ENCODE assay signal across 23 mouse cellular contexts in genomic region chr4:88210602-88211001, GRCm38 (mm10).
DNase-seq lines count a peak whose midpoint lies in the region; ATAC-seq and TF ChIP-seq lines count a peak whose summit lies in the region.
"Had no signal": no experiment of that assay in that cellular context is flagged by ENCODE, and none has a peak within 500 bp of the region (broad histone marks: within the 10 kb centered on the region; RNA-seq: fewer than 3 reads in every experiment).

No protein-coding gene starts in this region.

- H3K27me3 ChIP-seq in hindbrain, embryonic 13.5 days, result no peaks in the 10 kb centered on the region
- no peaks in the 10 kb centered on the region for H3K27me3 ChIP-seq in hindbrain, embryonic 16.5 days (replicated peaks; ENCODE audit: control insufficient read depth, insufficient read depth, low read length)
- H3K27me3 ChIP-seq in forebrain, embryonic 14.5 days (replicated peaks; ENCODE audit: control insufficient read depth, insufficient read depth, low read length), result no peaks in the 10 kb centered on the region
- H3K27me3 ChIP-seq in midbrain, embryonic 15.5 days (replicated peaks), result no peaks in the 10 kb centered on the region
- H3K27me3 ChIP-seq in thymus, adult 2 months (ENCODE audit: control insufficient read depth, insufficient read depth, low read length), result no peaks in the 10 kb centered on the region
- H3K27me3 ChIP-seq: limb, embryonic 12.5 days had no signal

- no peak overlapping the region for H3K4me3 ChIP-seq in hindbrain, embryonic 13.5 days
- no peak overlapping the region for H3K4me3 ChIP-seq in hindbrain, embryonic 16.5 days (ENCODE audit: low read length)
- H3K4me3 ChIP-seq in forebrain, embryonic 14.5 days (ENCODE audit: low read depth, low read length), result no peak overlapping the region
- no peak overlapping the region for H3K4me3 ChIP-seq in midbrain, embryonic 15.5 days
- no peak overlapping the region for H3K4me3 ChIP-seq in thymus, adult 2 months (ENCODE audit: control insufficient read depth, insufficient read depth, low read length)
- H3K4me3 ChIP-seq: layer of hippocampus, adult 2 months; limb, embryonic 12.5 days had no signal

- 59% methylated on average over 6 of the region's 6 CpGs for whole genome bisulfite sequencing in hindbrain, embryonic 13.5 days
- 56% methylated on average over 6 of the region's 6 CpGs for WGBS in hindbrain, embryonic 16.5 days
- WGBS in forebrain, embryonic 14.5 days, result 53% methylated on average over 6 of the region's 6 CpGs
- 57% methylated on average over 6 of the region's 6 CpGs for WGBS in midbrain, embryonic 15.5 days
- 94% methylated on average over 6 of the region's 6 CpGs for WGBS in thymus, adult 2 months

- H3K4me2 ChIP-seq in hindbrain, embryonic 13.5 days, result no peak overlapping the region
- H3K4me2 ChIP-seq in hindbrain, embryonic 16.5 days (ENCODE audit: low read length), result no peak overlapping the region
- H3K4me2 ChIP-seq in forebrain, embryonic 14.5 days (ENCODE audit: low read length), result no peak overlapping the region
- no peak overlapping the region for H3K4me2 ChIP-seq in midbrain, embryonic 15.5 days
- H3K4me2 ChIP-seq: heart, embryonic 11.5 days; limb, embryonic 12.5 days; liver, embryonic 11.5 days had no signal

- no peak for TF ChIP-seq CTCF in thymus, adult 2 months (IDR thresholded peaks at IDR 0.05; ENCODE audit: borderline replicate concordance, control insufficient read depth, extremely low read depth, insufficient read depth, low read length, poor library complexity)

- peak overlapping the region; percentile 74 for H3K27ac ChIP-seq in hindbrain, embryonic 13.5 days
- no peak overlapping the region for H3K27ac ChIP-seq in hindbrain, embryonic 16.5 days (ENCODE audit: low read depth, low read length)
- peak overlapping the region; percentile 87 for H3K27ac ChIP-seq in forebrain, embryonic 14.5 days (ENCODE audit: low read depth, low read length)
- H3K27ac ChIP-seq in midbrain, embryonic 15.5 days, result peak overlapping the region; percentile 78
- H3K27ac ChIP-seq in thymus, adult 2 months (ENCODE audit: control insufficient read depth, insufficient read depth, low read length), result no peak overlapping the region
- H3K27ac ChIP-seq: limb, embryonic 12.5 days had no signal

- DNase-seq in A20 (ENCODE audit: low read depth, low spot score), result peak; percentile 7
- DNase-seq in forebrain, embryonic 14.5 days (ENCODE audit: low spot score), result peak; percentile 14
- no peak for DNase-seq in layer of hippocampus, postnatal 36 days
- no peak for DNase-seq in thymus, adult 2 months
- DNase-seq: adrenal gland, postnatal 10 days; B cell, adult 2 months; cerebellum, adult 8-10 months; gastrocnemius, postnatal 14 days; heart, adult 11 months; kidney, adult 9 months; kidney, postnatal 25 days; lung, adult 2 months; lung, postnatal 14 days had no signal

- peaks cover 21% of the 10 kb centered on the region for H3K4me1 ChIP-seq in hindbrain, embryonic 13.5 days (replicated peaks)
- peaks cover 9% of the 10 kb centered on the region for H3K4me1 ChIP-seq in hindbrain, embryonic 16.5 days (ENCODE audit: control insufficient read depth, insufficient read depth, low read depth, low read length)
- peaks cover 27% of the 10 kb centered on the region; the same call in 1 of the 2 replicates for H3K4me1 ChIP-seq in forebrain, embryonic 14.5 days (ENCODE audit: control insufficient read depth, insufficient read depth, low read length)
- H3K4me1 ChIP-seq in midbrain, embryonic 15.5 days, result peaks cover 20% of the 10 kb centered on the region
- H3K4me1 ChIP-seq in thymus, adult 2 months (replicated peaks; ENCODE audit: control insufficient read depth, insufficient read depth, low read length), result no peaks in the 10 kb centered on the region
- H3K4me1 ChIP-seq: limb, embryonic 12.5 days had no signal

- no peak for ATAC-seq in hindbrain, embryonic 13.5 days (ENCODE audit: low FRiP score)
- ATAC-seq in hindbrain, embryonic 16.5 days, result no peak
- no peak for ATAC-seq in forebrain, embryonic 14.5 days
- ATAC-seq in midbrain, embryonic 15.5 days (replicated peaks), result 0 out of 2 replicates have a peak, but pooled peaks have one; percentile 55
- no peak for ATAC-seq in monocyte, adult 5-6 weeks (replicated peaks; ENCODE audit: insufficient number of reproducible peaks, low FRiP score, low TSS enrichment, poor library complexity, severe bottlenecking)
- ATAC-seq: activated CD4-positive, CD25-positive, alpha-beta regulatory T cell, adult 4 months; intestine, embryonic 16.5 days had no signal

- no peak overlapping the region for H3K9ac ChIP-seq in hindbrain, embryonic 13.5 days
- H3K9ac ChIP-seq in hindbrain, embryonic 16.5 days (ENCODE audit: low read depth, low read length), result no peak overlapping the region
- no peak overlapping the region for H3K9ac ChIP-seq in forebrain, embryonic 14.5 days (ENCODE audit: low read length)
- H3K9ac ChIP-seq in midbrain, embryonic 15.5 days, result no peak overlapping the region
- H3K9ac ChIP-seq: limb, embryonic 12.5 days had no signal

- no peak for TF ChIP-seq POLR2A in thymus, adult 2 months (IDR thresholded peaks at IDR 0.05; ENCODE audit: control insufficient read depth, extremely low read depth, insufficient read depth, low read length, poor library complexity)

- H3K9me3 ChIP-seq in hindbrain, embryonic 13.5 days, result no peaks in the 10 kb centered on the region
- no peaks in the 10 kb centered on the region for H3K9me3 ChIP-seq in hindbrain, embryonic 16.5 days (ENCODE audit: control insufficient read depth, low read length)
- no peaks in the 10 kb centered on the region for H3K9me3 ChIP-seq in forebrain, embryonic 14.5 days (replicated peaks; ENCODE audit: control insufficient read depth, low read length)
- no peaks in the 10 kb centered on the region for H3K9me3 ChIP-seq in midbrain, embryonic 15.5 days
- H3K9me3 ChIP-seq: limb, embryonic 12.5 days had no signal

- no peaks in the 10 kb centered on the region for H3K36me3 ChIP-seq in hindbrain, embryonic 13.5 days
- H3K36me3 ChIP-seq in hindbrain, embryonic 16.5 days (ENCODE audit: control insufficient read depth, insufficient read depth, low read length), result no peaks in the 10 kb centered on the region
- no peaks in the 10 kb centered on the region for H3K36me3 ChIP-seq in forebrain, embryonic 14.5 days (ENCODE audit: control insufficient read depth, insufficient read depth, low read length)
- H3K36me3 ChIP-seq in midbrain, embryonic 15.5 days (replicated peaks), result no peaks in the 10 kb centered on the region
- no peaks in the 10 kb centered on the region for H3K36me3 ChIP-seq in thymus, adult 2 months (ENCODE audit: control insufficient read depth, insufficient read depth, low read length)
- H3K36me3 ChIP-seq: limb, embryonic 12.5 days had no signal

Comparison
In these comparisons a context has a peak if more than half of its experiments do, and no peak if none do; other contexts are left out.
1. H3K27ac ChIP-seq: peak in hindbrain, embryonic 13.5 days (single experiment), forebrain, embryonic 14.5 days (single experiment) and midbrain, embryonic 15.5 days (single experiment); none in hindbrain, embryonic 16.5 days (single experiment) and thymus, adult 2 months (single experiment).
2. DNase-seq: peak in A20 (single experiment) and forebrain, embryonic 14.5 days (single experiment); none in layer of hippocampus, postnatal 36 days (0 of 2) and thymus, adult 2 months (single experiment).